In the genomic region with DNA sequence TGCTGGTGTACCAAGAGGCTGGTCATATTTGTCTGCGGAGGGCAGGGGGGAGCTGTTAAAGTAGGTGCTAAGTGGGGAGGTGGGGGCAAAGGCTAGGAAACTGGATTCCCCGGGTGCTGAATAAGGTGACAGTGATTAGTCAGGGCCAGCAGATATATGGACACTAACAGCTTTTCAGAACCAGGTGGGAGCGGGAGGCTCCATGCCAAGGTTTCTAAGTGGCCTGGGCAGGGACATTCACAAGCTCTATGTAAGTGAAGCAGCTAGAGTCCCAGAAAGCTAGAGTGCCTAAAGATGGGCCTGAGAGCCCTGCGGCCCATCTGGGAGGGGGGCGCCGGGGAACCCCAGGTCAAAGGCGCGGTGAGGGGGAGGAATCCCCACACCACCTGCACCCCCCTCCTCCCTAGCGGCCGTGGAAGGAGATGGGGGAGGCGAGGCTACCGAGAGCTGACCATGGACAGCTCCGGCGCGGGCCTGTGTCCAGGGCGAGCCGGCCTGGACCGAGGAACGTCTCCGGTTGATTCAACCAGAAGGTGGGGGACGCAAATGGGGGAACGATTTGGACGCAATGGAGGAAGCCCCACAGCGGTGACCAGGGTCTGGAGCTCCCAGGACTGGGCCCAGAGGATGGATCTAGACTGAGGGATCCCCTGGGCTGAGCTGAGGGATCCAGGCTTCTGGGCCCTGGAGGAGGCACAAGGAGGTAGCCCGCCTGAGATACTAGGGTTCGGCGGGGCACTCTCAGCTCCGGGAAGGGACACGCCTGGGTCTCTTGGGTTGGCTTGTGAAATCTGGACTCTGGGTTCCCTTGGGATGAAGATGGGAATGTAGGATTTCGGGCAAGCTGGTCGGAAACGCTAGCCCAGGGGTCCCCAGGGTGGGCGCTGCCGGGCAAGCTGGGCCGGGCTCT, we compare ENCODE assay signal across 9 mouse cellular contexts. TPM values are rescaled to one million over a fixed set of nuclear protein-coding genes. Genes with fewer than 3 reads are reported as not detected.
A peak's percentile ranks its signal among the peaks of the same experiment; 100 is the strongest.
DNase-seq lines count a peak whose midpoint lies in the region; ATAC-seq lines count a peak whose summit lies in the region.
"Had no signal": no experiment of that assay in that cellular context is flagged by ENCODE, and none has a peak within 500 bp of the region (broad histone marks: within the 10 kb centered on the region; RNA-seq: fewer than 3 reads in every experiment).

No protein-coding gene starts in this region.

- no peak for ATAC-seq in erythroblast, adult 5-6 weeks (replicated peaks; ENCODE audit: low FRiP score, poor library complexity, severe bottlenecking)
- no peak for ATAC-seq in embryonic facial prominence, embryonic 15.5 days (ENCODE audit: insufficient number of reproducible peaks, low FRiP score, low TSS enrichment, low read depth)
- ATAC-seq in hindbrain, embryonic 13.5 days (ENCODE audit: low FRiP score), result no peak
- ATAC-seq in liver, embryonic 12.5 days, result no peak
- peak; percentile 9; the same call in 1 of the 2 replicates for ATAC-seq in neural tube, embryonic 14.5 days (ENCODE audit: low read depth)

- WGBS in embryonic facial prominence, embryonic 15.5 days, result 5% methylated on average over 34 of the region's 35 CpGs
- 4% methylated on average over 34 of the region's 35 CpGs for WGBS in hindbrain, embryonic 13.5 days
- WGBS in liver, embryonic 12.5 days (ENCODE audit: insufficient replicate concordance), result 5% methylated on average over 35 of the region's 35 CpGs
- WGBS in neural tube, embryonic 14.5 days, result 2% methylated on average over 35 of the region's 35 CpGs

- peak overlapping the region; percentile 68 for H3K4me3 ChIP-seq in erythroblast, embryonic 14.5 days (replicated peaks)
- H3K4me3 ChIP-seq in embryonic facial prominence, embryonic 15.5 days (replicated peaks), result peak overlapping the region; percentile 70
- peak overlapping the region; percentile 79 for H3K4me3 ChIP-seq in hindbrain, embryonic 13.5 days
- H3K4me3 ChIP-seq in liver, embryonic 12.5 days, result peak overlapping the region; percentile 58
- peak overlapping the region; percentile 81 for H3K4me3 ChIP-seq in neural tube, embryonic 14.5 days (ENCODE audit: low read depth, low read length)

- peaks cover 97% of the 10 kb centered on the region for H3K27me3 ChIP-seq in erythroblast, embryonic 14.5 days (ENCODE audit: control insufficient read depth)
- H3K27me3 ChIP-seq in embryonic facial prominence, embryonic 15.5 days, result peaks cover 58% of the 10 kb centered on the region
- H3K27me3 ChIP-seq in hindbrain, embryonic 13.5 days, result peaks cover 49% of the 10 kb centered on the region
- peaks cover 90% of the 10 kb centered on the region for H3K27me3 ChIP-seq in liver, embryonic 12.5 days (replicated peaks)
- peaks cover 5% of the 10 kb centered on the region for H3K27me3 ChIP-seq in neural tube, embryonic 14.5 days (ENCODE audit: control insufficient read depth, insufficient read depth, low read length)

- peak; percentile 72 for DNase-seq in adrenal gland, adult 2 months
- DNase-seq in T-cell, adult 2 months (ENCODE audit: low spot score), result no peak

- H3K4me2 ChIP-seq in embryonic facial prominence, embryonic 15.5 days (replicated peaks), result peak overlapping the region; percentile 98
- peak overlapping the region; percentile 87 for H3K4me2 ChIP-seq in hindbrain, embryonic 13.5 days
- peak overlapping the region; percentile 96 for H3K4me2 ChIP-seq in liver, embryonic 12.5 days
- H3K4me2 ChIP-seq in neural tube, embryonic 14.5 days (ENCODE audit: low read depth, low read length), result peak overlapping the region; percentile 79

- H3K36me3 ChIP-seq in erythroblast, embryonic 14.5 days (ENCODE audit: control insufficient read depth), result no peaks in the 10 kb centered on the region
- no peaks in the 10 kb centered on the region for H3K36me3 ChIP-seq in embryonic facial prominence, embryonic 15.5 days
- H3K36me3 ChIP-seq in hindbrain, embryonic 13.5 days, result 0 out of 2 replicates have a peak, but pooled peaks cover 2% of the 10 kb centered on the region
- no peaks in the 10 kb centered on the region for H3K36me3 ChIP-seq in liver, embryonic 12.5 days
- H3K36me3 ChIP-seq in neural tube, embryonic 14.5 days (ENCODE audit: control insufficient read depth, insufficient read depth, low read length), result no peaks in the 10 kb centered on the region

- H3K9ac ChIP-seq in embryonic facial prominence, embryonic 15.5 days, result peak overlapping the region; percentile 52
- peak overlapping the region; percentile 96 for H3K9ac ChIP-seq in hindbrain, embryonic 13.5 days
- peak overlapping the region; percentile 59 for H3K9ac ChIP-seq in liver, embryonic 12.5 days
- peak overlapping the region; percentile 95 for H3K9ac ChIP-seq in neural tube, embryonic 14.5 days (replicated peaks; ENCODE audit: low read depth, low read length)

- H3K27ac ChIP-seq in embryonic facial prominence, embryonic 15.5 days (replicated peaks), result 0 out of 2 replicates have a peak overlapping the region, but pooled peaks have one; percentile 41
- peak overlapping the region; percentile 92 for H3K27ac ChIP-seq in hindbrain, embryonic 13.5 days
- H3K27ac ChIP-seq in liver, embryonic 12.5 days, result no peak overlapping the region
- H3K27ac ChIP-seq in neural tube, embryonic 14.5 days (ENCODE audit: low read depth, low read length), result peak overlapping the region; percentile 71

- H3K9me3 ChIP-seq in erythroblast, embryonic 14.5 days (ENCODE audit: control insufficient read depth, low read length), result peaks cover 14% of the 10 kb centered on the region
- no peaks in the 10 kb centered on the region for H3K9me3 ChIP-seq in embryonic facial prominence, embryonic 15.5 days (replicated peaks)
- H3K9me3 ChIP-seq in hindbrain, embryonic 13.5 days, result no peaks in the 10 kb centered on the region
- H3K9me3 ChIP-seq in liver, embryonic 12.5 days (replicated peaks), result no peaks in the 10 kb centered on the region
- H3K9me3 ChIP-seq in neural tube, embryonic 14.5 days (ENCODE audit: control insufficient read depth, low read length), result no peaks in the 10 kb centered on the region

- H3K4me1 ChIP-seq in erythroblast, embryonic 14.5 days (ENCODE audit: control insufficient read depth), result peaks cover 64% of the 10 kb centered on the region
- peaks cover 55% of the 10 kb centered on the region for H3K4me1 ChIP-seq in embryonic facial prominence, embryonic 15.5 days
- H3K4me1 ChIP-seq in hindbrain, embryonic 13.5 days (replicated peaks), result peaks cover 71% of the 10 kb centered on the region
- H3K4me1 ChIP-seq in liver, embryonic 12.5 days, result peaks cover 68% of the 10 kb centered on the region
- peaks cover 37% of the 10 kb centered on the region for H3K4me1 ChIP-seq in neural tube, embryonic 14.5 days (ENCODE audit: control insufficient read depth, insufficient read depth, low read length)

RNA-seq across cellular contexts. Expression of a gene that starts 0.8 kb away (rescaled TPM):
- polyA plus RNA-seq in erythroblast, embryonic 14.5 days (2012), result 0.13 and 0.33 TPM in 2 replicates
- 1.9 TPM in 1 of 2 replicates, not detected in the other for total RNA-seq in erythroblast, adult 5-6 weeks (2015; ENCODE audit: low replicate concordance)
- total RNA-seq in erythroblast, adult 5-6 weeks (2017; ENCODE audit: low replicate concordance), result 0.26 TPM in 1 of 2 replicates, not detected in the other
- 1 to 10 TPM; 1.1 to 2.8 TPM for total RNA-seq in adrenal gland, adult 2 months (2021)
- polyA plus RNA-seq in adrenal gland, adult 2 months (2012; rRNA removed), result 4.3 and 4.7 TPM in 2 replicates
- polyA plus RNA-seq in embryonic facial prominence, embryonic 15.5 days (2015; fragmentation: Nextera tagmentation; extraction: Ambion mirVana), result 8.5 and 10.1 TPM in 2 replicates
- polyA plus RNA-seq in hindbrain, embryonic 13.5 days (2015; fragmentation: Nextera tagmentation; extraction: Ambion mirVana), result 19.9 and 20.7 TPM in 2 replicates
- polyA plus RNA-seq in liver, embryonic 12.5 days (2016; fragmentation: Nextera tagmentation; extraction: Ambion mirVana), result 0.37 and 0.45 TPM in 2 replicates
- 28.4 and 30.4 TPM in 2 replicates for polyA plus RNA-seq in neural tube, embryonic 14.5 days (2014; fragmentation: Nextera tagmentation; extraction: Ambion mirVana)
- total RNA-seq: hematopoietic stem cell, adult 5-6 weeks had no signal

RNA-seq across cellular contexts. Expression of a gene that starts 4.4 kb away (rescaled TPM):
- 0.18 TPM in 1 of 2 replicates, not detected in the other for polyA plus RNA-seq in erythroblast, embryonic 14.5 days (2012)
- total RNA-seq in erythroblast, adult 5-6 weeks (2015; ENCODE audit: low replicate concordance), result 1.5 TPM in 1 of 2 replicates, not detected in the other
- 5.4 TPM in 1 of 2 replicates, not detected in the other for total RNA-seq in erythroblast, adult 5-6 weeks (2017; ENCODE audit: low replicate concordance)
- total RNA-seq in adrenal gland, adult 2 months (2021), result 1 to 10 TPM; 2.4 to 3.8 TPM
- 5.7 and 10.3 TPM in 2 replicates for polyA plus RNA-seq in adrenal gland, adult 2 months (2012; rRNA removed)
- polyA plus RNA-seq in embryonic facial prominence, embryonic 15.5 days (2015; fragmentation: Nextera tagmentation; extraction: Ambion mirVana), result 3.8 and 4.0 TPM in 2 replicates
- 12.5 and 13.4 TPM in 2 replicates for polyA plus RNA-seq in hindbrain, embryonic 13.5 days (2015; fragmentation: Nextera tagmentation; extraction: Ambion mirVana)
- polyA plus RNA-seq in liver, embryonic 12.5 days (2016; fragmentation: Nextera tagmentation; extraction: Ambion mirVana), result 0.38 TPM in 1 of 2 replicates, not detected in the other
- 24.9 and 49.4 TPM in 2 replicates for polyA plus RNA-seq in neural tube, embryonic 14.5 days (2014; fragmentation: Nextera tagmentation; extraction: Ambion mirVana)

RNA-seq across cellular contexts. Expression of a gene that starts 29.5 kb away (rescaled TPM):
- 68.0 and 79.6 TPM in 2 replicates for polyA plus RNA-seq in erythroblast, embryonic 14.5 days (2012)
- 50.5 and 70.2 TPM in 2 replicates for total RNA-seq in erythroblast, adult 5-6 weeks (2015; ENCODE audit: low replicate concordance)
- total RNA-seq in erythroblast, adult 5-6 weeks (2017; ENCODE audit: low replicate concordance), result 169 and 259 TPM in 2 replicates
- total RNA-seq in adrenal gland, adult 2 months (2021), result 100 to 1,000 TPM; 219 to 278 TPM
- polyA plus RNA-seq in adrenal gland, adult 2 months (2012; rRNA removed), result 230 and 236 TPM in 2 replicates
- 212 and 214 TPM in 2 replicates for polyA plus RNA-seq in embryonic facial prominence, embryonic 15.5 days (2015; fragmentation: Nextera tagmentation; extraction: Ambion mirVana)
- 205 and 215 TPM in 2 replicates for polyA plus RNA-seq in hindbrain, embryonic 13.5 days (2015; fragmentation: Nextera tagmentation; extraction: Ambion mirVana)
- polyA plus RNA-seq in liver, embryonic 12.5 days (2016; fragmentation: Nextera tagmentation; extraction: Ambion mirVana), result 170 and 179 TPM in 2 replicates
- 76.1 and 93.7 TPM in 2 replicates for polyA plus RNA-seq in neural tube, embryonic 14.5 days (2014; fragmentation: Nextera tagmentation; extraction: Ambion mirVana)

RNA-seq across cellular contexts. Expression of a gene that starts 30.9 kb away (rescaled TPM):
- not detected in 2 replicates for polyA plus RNA-seq in erythroblast, embryonic 14.5 days (2012)
- not detected in 2 replicates for total RNA-seq in erythroblast, adult 5-6 weeks (2015; ENCODE audit: low replicate concordance)
- total RNA-seq in erythroblast, adult 5-6 weeks (2017; ENCODE audit: low replicate concordance), result not detected in 2 replicates
- under 1 TPM in 1 of 2 experiments, not detected in 1; 0.23 TPM for total RNA-seq in adrenal gland, adult 2 months (2021)
- 0.18 TPM in 1 of 2 replicates, not detected in the other for polyA plus RNA-seq in adrenal gland, adult 2 months (2012; rRNA removed)
- 8.7 and 10.6 TPM in 2 replicates for polyA plus RNA-seq in embryonic facial prominence, embryonic 15.5 days (2015; fragmentation: Nextera tagmentation; extraction: Ambion mirVana)
- polyA plus RNA-seq in hindbrain, embryonic 13.5 days (2015; fragmentation: Nextera tagmentation; extraction: Ambion mirVana), result 0.31 TPM in 2 replicates
- polyA plus RNA-seq in liver, embryonic 12.5 days (2016; fragmentation: Nextera tagmentation; extraction: Ambion mirVana), result 0.08 and 0.23 TPM in 2 replicates
- 0.13 and 0.52 TPM in 2 replicates for polyA plus RNA-seq in neural tube, embryonic 14.5 days (2014; fragmentation: Nextera tagmentation; extraction: Ambion mirVana)
- total RNA-seq: hematopoietic stem cell, adult 5-6 weeks had no signal

RNA-seq across cellular contexts. Expression of a gene that starts 32.4 kb away (rescaled TPM):
- polyA plus RNA-seq in erythroblast, embryonic 14.5 days (2012), result 0.02 and 0.04 TPM in 2 replicates
- total RNA-seq in erythroblast, adult 5-6 weeks (2015; ENCODE audit: low replicate concordance), result 0.42 TPM in 1 of 2 replicates, not detected in the other
- total RNA-seq in erythroblast, adult 5-6 weeks (2017; ENCODE audit: low replicate concordance), result not detected in 2 replicates
- 1 to 10 TPM; 5.2 to 9.4 TPM for total RNA-seq in adrenal gland, adult 2 months (2021)
- polyA plus RNA-seq in adrenal gland, adult 2 months (2012; rRNA removed), result 8.8 and 11.2 TPM in 2 replicates
- 21.9 and 23.9 TPM in 2 replicates for polyA plus RNA-seq in embryonic facial prominence, embryonic 15.5 days (2015; fragmentation: Nextera tagmentation; extraction: Ambion mirVana)
- 7.3 and 8.9 TPM in 2 replicates for polyA plus RNA-seq in hindbrain, embryonic 13.5 days (2015; fragmentation: Nextera tagmentation; extraction: Ambion mirVana)
- 1.2 and 2.2 TPM in 2 replicates for polyA plus RNA-seq in liver, embryonic 12.5 days (2016; fragmentation: Nextera tagmentation; extraction: Ambion mirVana)
- polyA plus RNA-seq in neural tube, embryonic 14.5 days (2014; fragmentation: Nextera tagmentation; extraction: Ambion mirVana), result 9.1 and 10.9 TPM in 2 replicates
